Mouse (Mus musculus) urinary bladder, postnatal 10 days (tissue): Measurements from ENCODE around the gene Ifi203.
"Not testable (repeated sequence)": the region's sequence is repeated elsewhere in the genome, so short reads cannot be mapped to it uniquely, and the experiment has no call there.

Experiments
- DNase-seq: peaks from one replicate; pipeline ENCODE4 v3.0.0; 2022; ENCODE audit warnings: low spot score

Gene Ifi203

GRCm38 (mm10) chr1:173889741-173890140, 52.7 kb downstream of the Ifi203 start:
- DNase-seq: not testable (repeated sequence)

- DNase-seq: not testable (repeated sequence)
These were observed 55.3 kb downstream of the Ifi203 start for GRCm38 (mm10) chr1:173887026-173887787.

- DNase-seq: not testable (repeated sequence)
These were observed 62.3 kb downstream of the Ifi203 start for GRCm38 (mm10) chr1:173880004-173880666.

GRCm38 (mm10) chr1:173879225-173879987, 63.1 kb downstream of the Ifi203 start:
- DNase-seq: not testable (repeated sequence)

GRCm38 (mm10) chr1:173878264-173878663, 64.2 kb downstream of the Ifi203 start:
- not testable (repeated sequence) for DNase-seq

- DNase-seq: not testable (repeated sequence)
These were observed 65.3 kb downstream of the Ifi203 start for GRCm38 (mm10) chr1:173877125-173877524.
